Mouse (Mus musculus) heart, postnatal 0 days (tissue): ENCODE data around the gene Mllt10.

ENCODE experiments used
- CTCF ChIP-seq: IDR thresholded peaks from 2 replicates; pipeline ENCODE4 v1.5.1; 2016; ENCODE audit warnings: antibody characterized with exemption, control low read depth, low read depth
- EP300 ChIP-seq: IDR thresholded peaks from 2 replicates; pipeline ENCODE4 v1.6.1; 2016; ENCODE audit warnings: antibody characterized with exemption, low read depth

GRCm38 (mm10) chr2:18034371-18035250, 20.4 kb upstream of the Mllt10 start:
- TF ChIP-seq CTCF (no peak), EP300 (no peak)
